Mouse (Mus musculus) bone marrow, adult 2 months (tissue): ENCODE results near the gene Btbd6. TPM values are rescaled to one million over a fixed set of nuclear protein-coding genes. Genes with fewer than 3 reads are reported as not detected.

Experiments used
- H3K27ac ChIP-seq: fragments of 200-500 bp; 2 replicates; pipeline ENCODE4 v1.5.1; 2012; ENCODE audit warnings: low read depth, mild to moderate bottlenecking, control low read depth, inconsistent platforms, low read length; ENCODE audit not compliant: control insufficient read depth, poor library complexity, insufficient read depth
- H3K4me1 ChIP-seq: fragments of 200-500 bp; 2 replicates; pipeline ENCODE4 v1.6.1; 2011; ENCODE audit warnings: low read length; ENCODE audit not compliant: control insufficient read depth, insufficient read depth
- H3K4me3 ChIP-seq: fragments of 200-500 bp; replicated peaks from 2 replicates; pipeline ENCODE3; 2011; ENCODE audit warnings: mild to moderate bottlenecking, low read depth, low read length, control low read depth; ENCODE audit not compliant: control insufficient read depth
- CTCF ChIP-seq: fragments of 200-500 bp; IDR thresholded peaks from 2 replicates; pipeline ENCODE4 v1.5.1; 2011; ENCODE audit warnings: low read length, control low read depth; ENCODE audit not compliant: control insufficient read depth, insufficient read depth
- POLR2A ChIP-seq: fragments of 200-500 bp; IDR thresholded peaks from 2 replicates; pipeline ENCODE4 v1.6.1; 2011; ENCODE audit warnings: low read depth, mild to moderate bottlenecking, control low read depth, low read length, borderline replicate concordance; ENCODE audit not compliant: control insufficient read depth
- WGBS: fragments of 180-500 bp; shearing (Covaris S2); methylation state at CpG from one replicate; pipeline ENCODE4 v1.1.7; 2018; 5-methylcytosine and 5-hydroxymethylcytosine counted together
- polyA plus RNA-seq: library from polyadenylated mRNA; stranded (reverse); fragments of >200 nt; gene quantifications from 2 replicates; pipeline ENCODE4 v1.2.4, GENCODE M21; 2011; ENCODE audit warnings: low replicate concordance; ENCODE audit not compliant: missing spikeins, insufficient read depth, insufficient read length

Btbd6 gene
- polyA plus RNA-seq, 1 experiment, result 6.3 TPM

DNA sequence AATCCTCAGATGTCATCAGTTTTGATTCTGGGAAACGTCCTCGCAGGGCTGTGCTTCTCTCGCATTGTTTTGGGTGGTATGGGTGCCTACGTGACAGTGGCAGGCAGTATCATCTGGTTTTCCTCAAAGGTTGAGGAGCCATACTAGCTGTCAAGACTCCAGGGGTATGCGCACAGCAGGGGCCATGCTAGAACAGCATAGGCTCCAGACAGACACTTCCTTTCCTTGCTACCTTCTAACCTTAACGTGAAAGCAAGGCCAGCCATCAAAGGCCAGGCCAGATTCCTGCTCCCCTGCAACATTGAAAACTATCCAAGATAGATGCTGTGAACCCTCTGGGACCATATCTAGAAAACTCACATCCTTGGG, 25.5 kb upstream of the Btbd6 start:
- Histone ChIP-seq H3K4me1 (peaks cover 1% of the 10 kb centered on the region; the same call in 1 of the 2 replicates), H3K27ac (no peak overlapping the region), H3K4me3 (no peak overlapping the region)
- no peak for TF ChIP-seq POLR2A
- no peak for TF ChIP-seq CTCF
- WGBS, result 13% methylated on average over 6 of the region's 6 CpGs

DNA sequence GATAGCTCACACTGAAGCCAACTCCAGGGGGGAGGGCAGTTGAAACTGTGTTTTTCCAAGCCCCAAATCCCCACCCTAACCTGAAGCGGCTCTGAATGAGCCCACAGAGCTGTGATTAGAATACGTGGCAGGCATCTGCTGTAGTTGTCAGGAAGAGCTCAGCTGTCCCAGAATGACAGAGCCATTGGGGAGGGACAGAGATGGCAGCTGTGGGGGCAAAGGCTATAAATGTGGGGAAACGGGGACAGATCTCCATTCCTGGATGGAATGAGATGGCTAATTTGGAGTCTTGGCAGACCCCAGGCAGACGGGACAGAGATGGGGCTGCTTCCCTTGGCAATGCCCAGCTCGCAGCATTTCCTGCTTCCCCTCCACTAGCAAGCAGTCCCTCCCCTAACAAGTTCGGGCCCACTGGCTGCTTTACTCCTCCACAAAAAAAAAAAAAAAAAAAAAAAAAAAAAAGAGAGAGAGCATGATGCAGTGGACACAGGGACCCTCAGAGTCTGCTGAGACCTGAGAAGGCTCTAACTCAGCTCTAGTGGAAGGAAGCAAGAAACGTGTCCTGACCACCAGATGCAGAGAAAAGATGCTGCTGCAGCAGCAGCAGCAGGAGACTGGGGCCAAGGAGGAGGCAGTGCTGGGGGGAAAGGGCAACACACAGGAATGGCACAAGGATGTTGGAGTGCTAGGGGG, 25.0 kb upstream of the Btbd6 start:
- Histone ChIP-seq H3K4me1 (peaks cover 1% of the 10 kb centered on the region; the same call in 1 of the 2 replicates), H3K27ac (no peak overlapping the region), H3K4me3 (no peak overlapping the region)
- no peak for TF ChIP-seq POLR2A
- no peak for TF ChIP-seq CTCF
- WGBS, result 22% methylated on average over 7 of the region's 7 CpGs

DNA sequence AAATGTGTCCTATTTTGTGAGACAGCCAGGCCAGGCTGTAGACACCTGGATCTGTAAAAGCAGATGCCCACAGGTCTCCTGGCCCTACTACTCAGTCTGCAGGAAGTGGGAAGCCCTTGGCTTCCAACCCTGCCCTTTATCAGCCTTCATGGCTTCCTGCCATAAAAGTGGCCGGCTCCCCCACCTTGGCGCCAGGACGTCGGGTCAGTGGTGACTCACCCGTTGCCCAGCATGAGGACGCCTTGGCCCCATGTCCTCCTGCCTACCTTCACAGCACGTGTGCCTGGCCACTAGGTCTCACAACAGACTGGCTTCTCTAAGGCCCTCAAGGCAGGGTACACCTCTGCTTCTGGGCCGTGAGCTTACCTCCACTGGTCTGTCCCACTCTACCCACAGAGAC, 23.8 kb upstream of the Btbd6 start:
- peaks cover 1% of the 10 kb centered on the region; the same call in 1 of the 2 replicates for H3K4me1 ChIP-seq
- H3K4me3 ChIP-seq, result no peak overlapping the region
- WGBS, result 11% methylated on average over 8 of the region's 8 CpGs
- H3K27ac ChIP-seq, result no peak overlapping the region
- no peak for TF ChIP-seq CTCF
- TF ChIP-seq POLR2A, result no peak

DNA sequence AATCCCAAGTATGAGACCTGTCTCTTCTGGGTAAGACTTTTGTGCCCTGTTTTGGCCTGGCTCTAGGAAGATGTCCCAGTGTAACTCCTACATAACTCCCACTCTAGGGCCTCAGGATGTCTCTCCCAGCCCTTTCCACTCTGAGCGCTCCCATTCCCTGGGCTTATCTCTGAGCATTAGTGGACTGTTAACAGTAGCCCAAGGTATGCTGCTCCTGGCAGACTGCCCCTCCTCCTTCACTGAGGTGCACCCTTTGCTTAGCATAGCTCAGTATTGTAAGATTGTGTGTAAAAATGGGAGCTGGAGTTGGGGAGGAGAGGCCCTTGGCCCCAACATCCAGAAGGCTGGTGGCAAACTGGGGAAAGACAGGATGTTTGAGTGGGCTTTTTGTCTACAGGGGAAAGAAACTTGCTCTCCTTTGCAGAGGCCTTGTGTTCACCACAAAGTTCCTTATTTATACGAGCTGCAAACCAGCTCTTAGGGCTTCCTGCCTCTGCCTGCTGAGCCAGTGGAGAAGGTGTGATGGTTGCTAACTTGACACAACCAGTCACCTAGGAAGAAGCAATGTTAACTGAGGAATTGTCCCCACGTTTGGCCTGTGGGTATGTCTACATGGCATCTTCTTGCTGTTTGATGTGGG, 23.2 kb upstream of the Btbd6 start:
- Histone ChIP-seq H3K4me1 (peaks cover 1% of the 10 kb centered on the region; the same call in 1 of the 2 replicates), H3K27ac (no peak overlapping the region), H3K4me3 (no peak overlapping the region)
- WGBS, result 21% methylated on average over 3 of the region's 3 CpGs
- TF ChIP-seq CTCF (no peak), POLR2A (no peak)

DNA sequence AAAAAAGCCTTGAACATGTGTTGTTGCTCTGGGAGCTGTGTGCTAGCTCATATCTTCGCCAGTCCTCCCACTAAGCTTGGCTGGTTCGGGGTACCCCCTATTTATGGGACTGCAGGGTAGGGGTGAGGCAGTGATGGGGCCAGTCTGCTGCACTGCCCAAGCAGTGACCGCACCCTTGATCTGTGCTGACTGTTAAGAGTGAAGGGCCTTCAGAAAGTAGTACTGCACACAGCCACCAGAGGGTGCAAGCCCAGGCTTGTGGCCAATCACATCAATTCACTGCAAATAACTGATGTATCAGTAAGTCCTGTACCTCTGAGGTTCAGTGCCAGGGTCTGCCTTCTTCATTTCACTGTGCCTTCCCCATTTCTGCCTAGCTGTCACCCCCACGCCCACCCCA, 20.5 kb upstream of the Btbd6 start:
- WGBS, result 50% methylated on average over 4 of the region's 4 CpGs
- Histone ChIP-seq H3K4me3 (no peak overlapping the region), H3K4me1 (peaks cover 1% of the 10 kb centered on the region; the same call in 1 of the 2 replicates)

DNA sequence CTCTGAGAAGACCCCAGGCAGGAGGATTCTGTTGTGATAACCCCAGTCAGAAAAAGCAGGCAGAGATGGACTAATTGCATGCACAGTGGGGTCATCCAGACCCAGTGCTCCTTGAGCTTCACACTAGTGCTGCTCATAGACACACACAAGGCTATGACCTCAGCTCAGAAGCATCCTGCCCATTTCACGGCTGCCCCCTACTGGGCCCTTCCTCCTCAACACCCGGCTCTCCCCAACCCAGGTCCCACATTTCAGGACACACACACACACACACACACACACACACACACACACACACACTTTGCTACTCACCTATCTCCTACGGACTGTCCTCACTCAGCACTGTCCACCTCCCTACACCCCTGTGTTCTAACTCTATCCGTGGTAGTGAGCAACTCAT, 18.0 kb upstream of the Btbd6 start:
- WGBS, result 59% methylated on average over 4 of the region's 4 CpGs
- peak; percentile 54 for TF ChIP-seq CTCF
- no peak for TF ChIP-seq POLR2A
- H3K27ac ChIP-seq, result no peak overlapping the region

More for the DNA sequence above, 20.5 kb upstream of the Btbd6 start:
- no peak overlapping the region for H3K27ac ChIP-seq
- peak; percentile 96 for TF ChIP-seq CTCF
- TF ChIP-seq POLR2A, result no peak

DNA sequence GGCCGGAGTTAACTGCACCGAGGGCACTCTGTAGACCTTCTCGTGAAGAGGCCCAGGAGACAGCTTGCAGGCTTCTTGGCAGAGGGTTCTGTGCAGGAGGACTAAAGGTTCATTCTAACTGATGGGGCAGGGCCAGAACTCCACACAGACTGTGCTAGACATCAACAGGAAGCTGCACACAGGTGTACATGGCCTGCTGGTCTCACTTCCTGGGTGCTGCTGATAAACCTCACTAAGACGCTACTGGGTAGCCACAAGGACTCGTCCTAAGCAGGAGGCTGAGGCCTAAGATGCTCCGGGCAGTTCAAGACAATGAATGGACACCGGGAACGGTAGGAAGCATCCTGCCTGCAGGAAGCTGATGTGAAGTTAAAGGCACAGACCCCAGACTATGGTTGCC, 16.9 kb upstream of the Btbd6 start:
- no peak overlapping the region for H3K27ac ChIP-seq
- H3K4me1 ChIP-seq, result no peaks in the 10 kb centered on the region; the same call in 1 of the 2 replicates
- no peak overlapping the region for H3K4me3 ChIP-seq
- TF ChIP-seq POLR2A, result no peak
- no peak for TF ChIP-seq CTCF
- WGBS, result 71% methylated on average over 8 of the region's 8 CpGs

More for the DNA sequence above, 18.0 kb upstream of the Btbd6 start:
- Histone ChIP-seq H3K4me1 (no peaks in the 10 kb centered on the region; the same call in 1 of the 2 replicates), H3K4me3 (no peak overlapping the region)

DNA sequence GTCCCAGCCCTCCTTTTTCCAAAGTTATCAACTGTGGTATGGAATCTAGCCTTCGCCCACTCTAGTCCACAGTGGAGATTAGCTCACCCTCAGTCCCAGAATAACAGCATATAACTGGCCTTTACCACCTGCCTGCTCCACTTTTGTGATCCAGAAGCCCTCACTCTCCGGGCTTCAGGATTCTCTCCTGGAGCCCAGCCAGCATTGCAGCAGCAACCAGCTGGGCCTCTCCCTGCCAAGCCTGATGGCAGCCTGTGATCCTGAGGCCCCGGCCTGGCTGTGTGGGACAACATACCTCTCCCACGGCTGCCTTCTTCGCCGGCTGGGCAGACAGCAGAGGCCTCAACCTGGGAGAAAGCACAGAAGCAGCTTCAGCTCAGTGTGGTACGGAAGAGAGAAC, 14.9 kb upstream of the Btbd6 start:
- Histone ChIP-seq H3K4me1 (no peaks in the 10 kb centered on the region; the same call in 1 of the 2 replicates), H3K4me3 (no peak overlapping the region), H3K27ac (no peak overlapping the region)
- WGBS, result 95% methylated on average over 7 of the region's 7 CpGs
- TF ChIP-seq CTCF (no peak), POLR2A (no peak)

DNA sequence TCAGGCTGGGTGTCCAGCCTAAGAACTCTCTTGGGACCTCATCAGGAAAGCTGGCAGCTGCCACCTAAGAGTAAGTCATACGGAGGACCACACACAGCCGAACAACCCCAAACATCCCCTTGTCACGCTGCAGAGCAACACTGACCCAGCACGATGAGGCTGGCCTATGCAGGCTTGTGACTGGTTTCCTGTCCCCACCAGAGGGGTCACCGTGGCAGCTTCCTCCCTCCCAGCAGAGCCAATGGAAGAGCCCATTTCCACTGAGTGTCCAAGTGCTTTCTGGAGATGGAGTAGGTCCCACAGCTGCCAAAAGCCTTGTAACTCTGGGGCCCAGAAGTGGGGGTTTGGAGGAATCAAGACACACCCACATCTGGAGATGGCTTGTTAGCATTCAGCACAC, 14.4 kb upstream of the Btbd6 start:
- Histone ChIP-seq H3K4me3 (no peak overlapping the region), H3K27ac (no peak overlapping the region), H3K4me1 (no peaks in the 10 kb centered on the region; the same call in 1 of the 2 replicates)
- 88% methylated on average over 5 of the region's 5 CpGs for WGBS
- no peak for TF ChIP-seq CTCF
- TF ChIP-seq POLR2A, result no peak
